Mouse (Mus musculus): ENCODE measurements around the gene Ampd3.

The Ampd3 gene

GRCm38 (mm10) chr7:110768001-110768400, at the start of gene Ampd3:
Gene Ampd3, plus strand, starts transcription at chr7:110768206.
- DNase-seq (ENCODE audit: low read depth, low spot score), result no peak

- no peak for DNase-seq (ENCODE audit: low read depth, low spot score)
These were observed 49.5 kb upstream of the Ampd3 start for GRCm38 (mm10) chr7:110718505-110718904.

- no peak for DNase-seq (ENCODE audit: low read depth, low spot score)
These were observed 48.1 kb upstream of the Ampd3 start for GRCm38 (mm10) chr7:110719857-110720256.

DNA sequence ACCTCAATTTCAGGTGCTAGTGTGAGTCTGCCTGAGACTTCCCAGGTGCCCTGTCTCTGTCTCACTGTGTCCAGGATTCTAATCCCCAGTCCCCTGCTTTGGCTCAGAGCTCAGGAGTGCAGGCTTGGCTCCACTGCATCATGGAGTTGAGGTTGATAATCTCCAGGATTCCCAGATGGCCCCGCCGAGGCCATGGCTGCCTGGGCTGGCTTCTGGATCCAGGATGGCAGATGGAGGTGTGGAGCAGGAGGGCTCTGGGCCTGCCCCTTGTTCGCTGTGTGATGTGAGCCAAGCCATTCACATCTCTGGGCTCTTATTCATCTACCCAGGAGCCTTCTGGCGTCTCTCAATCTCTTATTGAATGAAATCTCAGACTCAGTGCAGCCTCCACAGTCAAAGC, 45.8 kb upstream of the Ampd3 start:
- DNase-seq (ENCODE audit: low read depth, low spot score), result no peak

- peak; percentile 79 for DNase-seq (ENCODE audit: low read depth, low spot score)
These were observed 41.0 kb upstream of the Ampd3 start for GRCm38 (mm10) chr7:110727049-110727448.

- DNase-seq (ENCODE audit: low read depth, low spot score), result no peak
These were observed 39.1 kb upstream of the Ampd3 start for GRCm38 (mm10) chr7:110728876-110729275.

GRCm38 (mm10) chr7:110729295-110729694, 38.7 kb upstream of the Ampd3 start:
- no peak for DNase-seq (ENCODE audit: low read depth, low spot score)

GRCm38 (mm10) chr7:110731091-110731967, 36.7 kb upstream of the Ampd3 start:
- peak; percentile 39 for DNase-seq (ENCODE audit: low read depth, low spot score)

GRCm38 (mm10) chr7:110732001-110732632, 35.9 kb upstream of the Ampd3 start:
- no peak for DNase-seq (ENCODE audit: low read depth, low spot score)

GRCm38 (mm10) chr7:110736914-110737313, 31.1 kb upstream of the Ampd3 start:
- no peak for DNase-seq (ENCODE audit: low read depth, low spot score)

GRCm38 (mm10) chr7:110739764-110740163, 28.2 kb upstream of the Ampd3 start:
- no peak for DNase-seq (ENCODE audit: low read depth, low spot score)

DNA sequence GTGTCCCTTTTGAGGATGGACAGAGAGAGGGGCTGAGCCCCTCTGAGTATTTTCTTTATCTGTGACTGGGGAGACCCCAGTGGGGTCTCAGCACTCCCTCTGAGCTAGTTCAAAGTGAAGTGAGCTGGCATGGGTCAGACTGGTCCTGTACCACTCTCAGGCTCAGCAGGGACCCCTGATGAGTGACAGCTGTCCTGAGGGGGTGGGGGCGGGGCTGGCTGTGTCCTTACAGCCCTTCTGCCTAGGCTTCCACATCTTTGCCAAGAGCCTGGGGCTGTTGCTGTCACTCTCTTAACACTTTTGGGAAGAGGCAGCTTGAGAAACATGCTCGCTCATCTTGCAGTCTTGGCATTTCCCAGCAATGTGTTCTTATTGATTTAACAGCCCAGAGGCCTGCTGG, 27.8 kb upstream of the Ampd3 start:
- DNase-seq (ENCODE audit: low read depth, low spot score), result peak; percentile 42

- DNase-seq (ENCODE audit: low read depth, low spot score), result no peak
These were observed 26.0 kb upstream of the Ampd3 start for GRCm38 (mm10) chr7:110742022-110742421.

- no peak for DNase-seq (ENCODE audit: low read depth, low spot score)
These were observed 21.9 kb upstream of the Ampd3 start for GRCm38 (mm10) chr7:110746087-110746562.

DNA sequence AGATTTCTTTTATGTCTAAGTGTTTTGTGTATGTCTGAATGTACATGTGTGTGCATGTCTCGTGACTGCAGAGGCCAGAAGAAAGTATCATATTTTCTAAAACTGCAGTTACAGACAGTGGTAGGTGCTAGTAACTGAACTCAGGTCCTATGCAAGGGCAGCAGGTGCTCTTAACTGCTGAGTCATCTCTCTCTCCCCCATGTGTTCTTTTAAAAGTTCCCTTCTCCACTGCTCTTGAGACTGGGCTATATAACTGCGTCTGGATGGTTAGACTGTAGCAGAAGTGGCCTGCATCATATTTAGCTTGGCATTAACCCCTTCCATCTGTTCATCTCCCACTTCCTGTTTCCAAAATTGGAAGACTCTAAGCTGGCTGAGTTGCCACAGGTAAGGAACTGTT, 21.2 kb upstream of the Ampd3 start:
- no peak for DNase-seq (ENCODE audit: low read depth, low spot score)

GRCm38 (mm10) chr7:110750834-110751233, 17.2 kb upstream of the Ampd3 start:
- DNase-seq (ENCODE audit: low read depth, low spot score), result no peak

- no peak for DNase-seq (ENCODE audit: low read depth, low spot score)
These were observed 16.4 kb upstream of the Ampd3 start for GRCm38 (mm10) chr7:110751634-110752033.

- no peak for DNase-seq (ENCODE audit: low read depth, low spot score)
These were observed 14.7 kb upstream of the Ampd3 start for GRCm38 (mm10) chr7:110753310-110753709.

DNA sequence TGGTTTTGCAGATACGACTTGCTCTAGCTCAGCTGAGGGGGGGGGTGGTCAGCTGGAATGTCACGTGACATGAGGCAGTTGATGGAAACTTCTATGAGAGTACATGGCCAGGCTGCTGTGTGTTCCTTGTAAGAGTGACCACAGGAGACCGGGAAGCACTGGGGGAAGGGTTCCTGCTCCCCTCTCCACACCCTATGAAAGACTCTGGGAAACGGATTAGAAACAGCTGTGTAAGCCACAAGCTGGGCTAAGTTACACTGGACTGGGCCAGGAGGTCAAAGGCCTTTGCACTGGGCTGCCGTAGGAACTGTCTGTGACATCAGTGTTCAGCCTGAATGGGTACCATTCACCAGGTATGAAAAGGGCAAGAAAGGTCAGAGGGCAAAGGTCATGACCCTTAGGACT, 14.1 kb upstream of the Ampd3 start:
- DNase-seq (ENCODE audit: low read depth, low spot score), result peak; percentile 62

- DNase-seq (ENCODE audit: low read depth, low spot score), result no peak
These were observed 11.6 kb upstream of the Ampd3 start for GRCm38 (mm10) chr7:110756440-110756839.

GRCm38 (mm10) chr7:110762605-110763180, 5.3 kb upstream of the Ampd3 start:
- DNase-seq (ENCODE audit: low read depth, low spot score), result no peak

DNA sequence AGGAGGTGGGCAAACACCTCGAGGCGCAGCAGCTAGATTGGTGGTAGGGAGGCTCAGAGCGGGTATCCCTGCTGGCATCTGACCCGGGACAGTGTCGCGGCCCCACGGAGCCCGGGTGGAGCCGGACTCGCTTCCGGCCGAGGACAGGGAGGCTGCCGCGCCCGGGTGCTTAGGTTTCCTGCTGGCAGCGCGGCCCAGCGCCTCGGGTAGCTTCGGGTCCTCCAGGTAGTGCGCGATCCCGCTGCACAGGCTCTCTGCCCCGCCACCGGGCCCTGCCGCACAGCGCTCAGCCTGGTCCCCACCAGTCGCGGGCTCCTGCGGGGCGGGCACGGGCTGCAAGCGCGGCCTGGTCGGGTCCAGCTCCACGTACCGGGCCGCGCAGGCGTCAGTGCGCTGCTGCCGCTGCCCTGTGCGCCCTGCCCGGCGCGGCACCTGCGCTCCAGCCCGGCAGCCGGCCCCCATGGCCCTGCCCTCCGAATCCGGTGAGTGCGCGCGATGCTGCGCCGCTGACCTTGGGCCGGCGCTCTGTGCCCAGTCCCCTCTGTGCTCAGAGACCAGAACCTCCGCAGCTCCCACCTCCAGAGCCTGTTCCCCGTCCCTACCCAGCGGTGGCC, 552 bp downstream of the Ampd3 start:
- DNase-seq (ENCODE audit: low read depth, low spot score), result peak; percentile 43
